Mouse (Mus musculus): ENCODE data around the gene Rora. TPM values are rescaled to one million over a fixed set of nuclear protein-coding genes. Genes with fewer than 3 reads are reported as not detected.
A peak's percentile ranks its signal among the peaks of the same experiment; 100 is the strongest.

Rora gene
- polyA plus RNA-seq, 1 experiment from 2014 or later, result 2.7 TPM

DNA sequence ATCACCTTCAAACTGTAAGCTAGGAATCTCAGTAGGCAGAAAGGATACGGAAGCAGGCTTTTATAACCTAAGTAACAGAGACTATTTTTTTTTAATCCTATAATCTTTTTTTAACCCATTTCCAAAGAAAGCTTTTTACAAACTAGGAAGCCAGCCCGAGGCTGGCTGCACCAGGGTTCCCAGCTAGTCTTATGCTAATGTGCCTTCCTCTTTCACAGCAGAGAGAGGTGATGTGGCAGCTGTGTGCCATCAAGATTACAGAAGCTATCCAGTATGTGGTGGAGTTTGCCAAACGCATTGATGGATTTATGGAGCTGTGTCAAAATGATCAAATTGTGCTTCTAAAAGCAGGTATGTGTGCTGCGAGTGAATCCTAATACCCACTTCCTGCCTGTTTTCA lies 719.3 kb downstream of the Rora start:
- no peak overlapping the region for H3K4me2 ChIP-seq
- H3K4me3 ChIP-seq (replicated peaks), result no peak overlapping the region
- DNase-seq, result no peak
- no peak overlapping the region for H3K27ac ChIP-seq
- no peaks in the 10 kb centered on the region for H3K27me3 ChIP-seq
- ATAC-seq (ENCODE audit: low read depth), result no peak
- no peaks in the 10 kb centered on the region for H3K9me3 ChIP-seq (replicated peaks)
- no peak overlapping the region for H3K9ac ChIP-seq
- H3K4me1 ChIP-seq (replicated peaks), result no peaks in the 10 kb centered on the region
- peaks cover 4% of the 10 kb centered on the region; the same call in 1 of the 2 replicates for H3K36me3 ChIP-seq
- 33% methylated on average over 4 of the region's 4 CpGs for WGBS (ENCODE audit: insufficient replicate concordance)

GRCm38 (mm10) chr9:69376982-69377653 lies 723.5 kb downstream of the Rora start:
- ATAC-seq (ENCODE audit: low read depth), result no peak
- no peak overlapping the region for H3K4me2 ChIP-seq

GRCm38 (mm10) chr9:69377654-69378045 lies 724.1 kb downstream of the Rora start:
- Histone ChIP-seq H3K9me3 (replicated peaks) (no peaks in the 10 kb centered on the region), H3K27me3 (no peaks in the 10 kb centered on the region), H3K4me3 (replicated peaks) (no peak overlapping the region), H3K9ac (no peak overlapping the region), H3K4me2 (no peak overlapping the region), H3K36me3 (peaks cover 4% of the 10 kb centered on the region; the same call in 1 of the 2 replicates), H3K27ac (no peak overlapping the region), H3K4me1 (replicated peaks) (0 out of 2 replicates have a peak, but pooled peaks cover 5% of the 10 kb centered on the region)
- ATAC-seq (ENCODE audit: low read depth), result no peak
- 53% methylated on average over 3 of the region's 3 CpGs for WGBS (ENCODE audit: insufficient replicate concordance)
- no peak for DNase-seq

More at GRCm38 (mm10) chr9:69376982-69377653, 723.5 kb downstream of the Rora start:
- no peak overlapping the region for H3K4me3 ChIP-seq (replicated peaks)
- no peak for DNase-seq
- H3K4me1 ChIP-seq (replicated peaks), result 0 out of 2 replicates have a peak, but pooled peaks cover 5% of the 10 kb centered on the region
- no peaks in the 10 kb centered on the region for H3K9me3 ChIP-seq (replicated peaks)
- no peak overlapping the region for H3K9ac ChIP-seq
- 56% methylated on average over 4 of the region's 4 CpGs for WGBS (ENCODE audit: insufficient replicate concordance)
- no peaks in the 10 kb centered on the region for H3K27me3 ChIP-seq
- H3K27ac ChIP-seq, result no peak overlapping the region
- H3K36me3 ChIP-seq, result peaks cover 4% of the 10 kb centered on the region; the same call in 1 of the 2 replicates

GRCm38 (mm10) chr9:69380546-69380945 lies 727.0 kb downstream of the Rora start:
- Histone ChIP-seq H3K36me3 (peaks cover 4% of the 10 kb centered on the region; the same call in 1 of the 2 replicates), H3K27ac (no peak overlapping the region), H3K4me1 (replicated peaks) (0 out of 2 replicates have a peak, but pooled peaks cover 5% of the 10 kb centered on the region), H3K9me3 (replicated peaks) (no peaks in the 10 kb centered on the region), H3K9ac (no peak overlapping the region), H3K4me3 (replicated peaks) (no peak overlapping the region), H3K27me3 (no peaks in the 10 kb centered on the region), H3K4me2 (no peak overlapping the region)
- ATAC-seq (ENCODE audit: low read depth) (no peak), DNase-seq (no peak)
- WGBS (ENCODE audit: insufficient replicate concordance), result 38% methylated on average over 1 of the region's 1 CpGs

DNA sequence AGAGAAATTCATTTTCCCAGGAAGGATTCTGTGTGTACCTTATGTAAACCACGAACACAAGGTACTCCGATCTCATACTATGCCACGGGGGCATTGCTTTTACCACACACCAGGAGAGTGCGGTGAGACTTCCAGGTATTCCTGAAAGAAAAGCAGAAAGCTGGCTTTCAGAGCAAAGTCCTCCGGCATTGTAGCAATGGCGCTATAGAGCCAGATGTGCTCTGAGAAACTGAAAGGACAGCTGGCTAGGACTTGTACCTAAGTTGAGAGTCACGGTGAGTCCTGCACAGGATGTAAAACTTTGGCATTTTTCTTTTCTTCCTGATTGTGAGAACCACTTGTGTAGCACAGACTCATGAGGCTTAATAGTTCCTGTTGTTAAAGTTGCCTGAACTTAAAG lies 728.2 kb downstream of the Rora start:
- WGBS (ENCODE audit: insufficient replicate concordance), result 62% methylated on average over 7 of the region's 7 CpGs
- no peak for ATAC-seq (ENCODE audit: low read depth)
- no peak overlapping the region for H3K4me3 ChIP-seq (replicated peaks)
- H3K4me2 ChIP-seq, result no peak overlapping the region
- no peak overlapping the region for H3K27ac ChIP-seq
- DNase-seq, result no peak
- 0 out of 2 replicates have a peak, but pooled peaks cover 5% of the 10 kb centered on the region for H3K4me1 ChIP-seq (replicated peaks)
- no peaks in the 10 kb centered on the region for H3K27me3 ChIP-seq
- no peak overlapping the region for H3K9ac ChIP-seq
- H3K9me3 ChIP-seq (replicated peaks), result no peaks in the 10 kb centered on the region
- no peaks in the 10 kb centered on the region for H3K36me3 ChIP-seq

GRCm38 (mm10) chr9:69384475-69384874 lies 730.9 kb downstream of the Rora start:
- ATAC-seq (ENCODE audit: low read depth), result no peak
- H3K27me3 ChIP-seq, result no peaks in the 10 kb centered on the region
- 88% methylated on average over 17 of the region's 17 CpGs for WGBS (ENCODE audit: insufficient replicate concordance)

GRCm38 (mm10) chr9:69384905-69385304 lies 731.3 kb downstream of the Rora start:
- no peak overlapping the region for H3K4me2 ChIP-seq
- no peak overlapping the region for H3K9ac ChIP-seq
- no peaks in the 10 kb centered on the region for H3K9me3 ChIP-seq (replicated peaks)
- no peak overlapping the region for H3K27ac ChIP-seq
- H3K27me3 ChIP-seq, result no peaks in the 10 kb centered on the region
- WGBS (ENCODE audit: insufficient replicate concordance), result 68% methylated on average over 1 of the region's 1 CpGs
- H3K4me3 ChIP-seq (replicated peaks), result no peak overlapping the region
- H3K4me1 ChIP-seq (replicated peaks), result 0 out of 2 replicates have a peak, but pooled peaks cover 5% of the 10 kb centered on the region
- ATAC-seq (ENCODE audit: low read depth), result no peak
- no peaks in the 10 kb centered on the region for H3K36me3 ChIP-seq
- DNase-seq, result no peak

More at GRCm38 (mm10) chr9:69384475-69384874, 730.9 kb downstream of the Rora start:
- DNase-seq, result no peak
- H3K4me2 ChIP-seq, result no peak overlapping the region
- no peaks in the 10 kb centered on the region for H3K36me3 ChIP-seq
- no peaks in the 10 kb centered on the region for H3K9me3 ChIP-seq (replicated peaks)
- no peak overlapping the region for H3K4me3 ChIP-seq (replicated peaks)
- no peak overlapping the region for H3K9ac ChIP-seq
- H3K27ac ChIP-seq, result no peak overlapping the region
- 0 out of 2 replicates have a peak, but pooled peaks cover 5% of the 10 kb centered on the region for H3K4me1 ChIP-seq (replicated peaks)

GRCm38 (mm10) chr9:69387296-69387695 lies 733.7 kb downstream of the Rora start:
- Histone ChIP-seq H3K4me3 (replicated peaks) (no peak overlapping the region), H3K27me3 (no peaks in the 10 kb centered on the region), H3K4me2 (no peak overlapping the region), H3K36me3 (no peaks in the 10 kb centered on the region), H3K9me3 (replicated peaks) (no peaks in the 10 kb centered on the region), H3K27ac (no peak overlapping the region), H3K9ac (no peak overlapping the region), H3K4me1 (replicated peaks) (no peaks in the 10 kb centered on the region)
- ATAC-seq (ENCODE audit: low read depth), result no peak
- no peak for DNase-seq
- WGBS (ENCODE audit: insufficient replicate concordance), result 69% methylated on average over 4 of the region's 4 CpGs

- Histone ChIP-seq H3K27ac (no peak overlapping the region), H3K27me3 (no peaks in the 10 kb centered on the region), H3K9me3 (replicated peaks) (no peaks in the 10 kb centered on the region), H3K36me3 (no peaks in the 10 kb centered on the region), H3K4me3 (replicated peaks) (no peak overlapping the region), H3K9ac (no peak overlapping the region), H3K4me2 (no peak overlapping the region), H3K4me1 (replicated peaks) (no peaks in the 10 kb centered on the region)
- ATAC-seq (ENCODE audit: low read depth) (no peak), DNase-seq (no peak)
- WGBS (ENCODE audit: insufficient replicate concordance), result 52% methylated on average over 4 of the region's 4 CpGs
Observed at GRCm38 (mm10) chr9:69390631-69391030, 737.0 kb downstream of the Rora start.

- Histone ChIP-seq H3K9ac (no peak overlapping the region), H3K27ac (no peak overlapping the region), H3K4me1 (replicated peaks) (peaks cover 18% of the 10 kb centered on the region), H3K27me3 (no peaks in the 10 kb centered on the region), H3K9me3 (replicated peaks) (no peaks in the 10 kb centered on the region), H3K4me2 (no peak overlapping the region), H3K36me3 (no peaks in the 10 kb centered on the region), H3K4me3 (replicated peaks) (no peak overlapping the region)
- ATAC-seq (ENCODE audit: low read depth) (no peak), DNase-seq (no peak)
- WGBS (ENCODE audit: insufficient replicate concordance), result 73% methylated on average over 5 of the region's 5 CpGs
Observed at GRCm38 (mm10) chr9:69394234-69394633, 740.6 kb downstream of the Rora start.

- ATAC-seq (ENCODE audit: low read depth), result peak; percentile 29; the same call in 1 of the 2 replicates
- DNase-seq, result no peak
- peak overlapping the region; percentile 79 for H3K27ac ChIP-seq
Observed at GRCm38 (mm10) chr9:69397432-69397759, 743.8 kb downstream of the Rora start.

More at GRCm38 (mm10) chr9:69397432-69397759, 743.8 kb downstream of the Rora start:
- Histone ChIP-seq H3K4me3 (replicated peaks) (peak overlapping the region; percentile 83), H3K27me3 (no peaks in the 10 kb centered on the region), H3K4me2 (peak overlapping the region; percentile 93), H3K9me3 (replicated peaks) (no peaks in the 10 kb centered on the region), H3K36me3 (no peaks in the 10 kb centered on the region), H3K4me1 (replicated peaks) (peaks cover 18% of the 10 kb centered on the region), H3K9ac (peak overlapping the region; percentile 91)
- WGBS (ENCODE audit: insufficient replicate concordance), result 59% methylated on average over 2 of the region's 2 CpGs

Data from liver, embryonic 13.5 days (tissue).